Mouse (Mus musculus): Measurements from ENCODE around the gene Gm21897.

Gm21897 gene

GRCm38 (mm10) chr16:15317158-15317557 lies at the start of gene Gm21897:
Gene Gm21897 (plus strand): TSS chr16:15317458.
- no CpG with 5 or more reads among the region's 4 CpGs for WGBS

DNA sequence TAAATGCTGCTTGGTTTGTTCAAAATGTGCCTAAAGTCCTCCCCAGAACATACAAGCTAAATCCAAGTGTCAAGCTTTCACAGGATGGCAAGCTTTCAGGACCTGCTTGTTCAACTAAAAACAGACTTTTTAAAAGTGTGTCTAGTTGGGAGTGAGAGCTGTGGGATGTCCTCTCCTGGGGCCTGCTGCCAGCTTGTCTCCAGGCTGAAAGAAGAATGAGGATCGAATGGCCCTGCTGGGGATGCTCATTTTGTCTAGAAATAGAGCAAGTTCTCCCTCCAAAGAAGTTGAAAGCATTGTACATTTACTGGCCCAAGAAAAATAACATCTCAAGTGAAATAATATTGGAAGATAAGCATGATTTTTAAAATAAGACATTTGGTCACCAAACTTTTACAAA lies 45.0 kb upstream of the Gm21897 start:
- 28% methylated on average over 1 of the region's 1 CpGs for WGBS

DNA sequence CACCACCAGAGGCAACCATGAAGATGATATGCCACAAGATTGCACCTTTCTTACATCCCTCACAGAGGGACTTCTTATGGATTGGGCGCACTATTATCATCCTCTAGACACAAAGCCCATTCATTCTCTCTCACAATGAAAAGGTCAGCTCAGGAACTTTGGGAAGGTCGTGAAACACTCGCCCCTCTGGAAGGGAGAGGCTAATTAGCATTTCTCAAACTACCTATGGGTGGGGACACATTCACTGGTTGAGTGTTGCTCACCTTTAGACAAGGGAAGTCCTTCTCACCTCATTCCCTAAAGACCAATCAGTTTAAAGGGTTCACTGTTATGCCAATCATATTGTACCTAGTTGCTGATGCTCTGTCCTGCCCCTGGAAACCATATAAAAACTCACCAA lies 24.2 kb upstream of the Gm21897 start:
- 53% methylated on average over 3 of the region's 3 CpGs for WGBS

- WGBS = 71% methylated on average over 1 of the region's 1 CpGs
These were observed 23.0 kb upstream of the Gm21897 start for GRCm38 (mm10) chr16:15294289-15294688.

DNA sequence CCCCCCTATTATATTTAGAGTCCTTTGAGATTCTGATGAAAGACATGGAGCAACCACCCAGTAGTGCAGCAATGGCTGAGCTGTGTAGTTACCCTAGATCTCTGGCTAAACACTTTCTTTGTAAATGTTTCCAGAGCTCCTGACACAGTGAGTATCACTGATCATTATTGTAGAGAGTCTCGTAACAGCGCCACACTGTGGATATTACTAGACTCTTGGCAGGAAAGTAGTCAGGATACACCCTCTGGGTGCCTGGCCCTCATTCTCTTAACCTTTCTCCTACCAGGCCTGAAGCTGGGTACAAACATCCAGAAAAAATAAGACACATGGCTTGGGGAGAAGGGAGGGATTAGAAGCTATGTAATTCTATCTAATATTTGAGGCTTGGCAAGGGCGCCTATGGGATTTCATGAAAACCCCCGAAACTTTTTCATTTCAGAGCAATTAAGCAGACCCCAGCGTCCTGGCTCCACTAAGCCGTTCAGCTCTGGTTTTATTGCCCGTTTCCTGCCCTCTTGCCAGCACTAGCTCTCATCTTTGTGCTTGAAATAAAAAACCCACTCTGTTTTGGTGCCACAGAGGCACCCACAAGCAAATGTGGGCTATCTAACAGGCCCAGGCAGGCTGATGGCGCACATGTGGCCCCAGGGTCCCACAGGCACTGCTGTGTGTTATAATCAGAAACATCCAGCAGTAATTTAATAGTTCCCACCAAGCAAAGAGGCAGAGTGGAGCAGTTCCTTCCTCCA lies 22.2 kb upstream of the Gm21897 start:
- 69% methylated on average over 8 of the region's 8 CpGs for WGBS

GRCm38 (mm10) chr16:15339051-15339450 lies 21.8 kb downstream of the Gm21897 start:
- 37% methylated on average over 4 of the region's 4 CpGs for WGBS

GRCm38 (mm10) chr16:15346045-15346444 lies 28.8 kb downstream of the Gm21897 start:
- 76% methylated on average over 1 of the region's 1 CpGs for WGBS

DNA sequence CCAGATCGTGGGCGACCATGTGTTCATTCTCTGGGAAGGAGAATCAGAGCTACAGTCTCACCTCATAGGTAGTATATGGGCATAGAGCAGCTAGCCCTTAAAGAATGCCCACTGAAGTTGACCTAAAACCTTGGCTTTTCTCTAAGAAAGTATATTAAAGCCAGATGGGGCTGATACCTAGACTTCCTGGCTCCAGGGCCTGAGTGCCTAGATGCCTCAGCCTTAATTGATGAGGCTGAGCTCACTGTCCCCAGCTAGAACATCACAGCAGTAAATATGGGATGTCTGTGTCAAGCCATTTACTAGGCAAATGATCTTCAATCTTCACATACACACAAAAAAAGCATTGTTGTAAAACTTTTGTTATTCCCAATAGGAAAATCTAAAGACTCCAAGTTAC lies 32.1 kb downstream of the Gm21897 start:
- WGBS = 72% methylated on average over 2 of the region's 2 CpGs

- WGBS = 16% methylated on average over 1 of the region's 1 CpGs
These were observed 34.0 kb downstream of the Gm21897 start for GRCm38 (mm10) chr16:15351301-15351700.

DNA sequence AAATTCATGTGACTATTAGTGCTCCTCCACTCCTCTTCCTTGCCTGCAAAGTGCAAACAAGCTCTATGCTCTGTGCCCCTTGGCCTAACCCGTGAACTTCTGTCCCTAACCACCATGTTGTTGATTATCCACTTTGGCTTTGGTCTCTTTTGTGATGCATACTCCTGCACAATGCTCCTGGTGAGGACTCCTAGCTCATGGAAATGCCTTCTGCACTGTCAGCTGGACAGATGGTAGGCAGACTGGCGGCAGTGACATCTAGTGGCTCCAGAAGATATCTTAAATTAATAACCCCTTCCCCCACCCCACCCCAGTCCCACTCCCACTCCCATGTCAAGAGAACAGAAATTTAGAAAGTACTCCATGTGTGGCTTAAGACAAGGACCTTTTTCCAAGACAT lies 35.1 kb downstream of the Gm21897 start:
- 61% methylated on average over 2 of the region's 2 CpGs for WGBS

DNA sequence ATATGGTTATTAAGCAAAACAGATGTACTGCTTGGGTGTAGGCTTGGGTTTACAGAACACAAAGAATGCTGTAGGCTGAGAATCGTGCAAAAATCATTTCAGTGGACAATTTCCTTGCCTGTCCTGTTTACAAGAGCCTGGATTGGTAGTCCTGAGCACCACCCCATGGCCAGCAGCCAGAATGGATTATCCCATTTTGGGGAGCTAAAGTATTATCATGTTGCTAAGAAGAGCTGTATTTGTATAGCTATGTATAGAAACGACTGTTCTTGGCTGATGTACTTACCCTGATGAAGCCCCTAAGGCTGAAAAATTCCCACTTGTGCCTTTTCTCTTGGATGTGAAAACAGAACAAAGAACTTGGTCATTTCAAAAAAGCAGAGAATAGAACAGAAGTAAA lies 37.6 kb downstream of the Gm21897 start:
- 33% methylated on average over 2 of the region's 2 CpGs for WGBS

- WGBS = 46% methylated on average over 1 of the region's 1 CpGs
These were observed 38.1 kb downstream of the Gm21897 start for GRCm38 (mm10) chr16:15355339-15355738.

DNA sequence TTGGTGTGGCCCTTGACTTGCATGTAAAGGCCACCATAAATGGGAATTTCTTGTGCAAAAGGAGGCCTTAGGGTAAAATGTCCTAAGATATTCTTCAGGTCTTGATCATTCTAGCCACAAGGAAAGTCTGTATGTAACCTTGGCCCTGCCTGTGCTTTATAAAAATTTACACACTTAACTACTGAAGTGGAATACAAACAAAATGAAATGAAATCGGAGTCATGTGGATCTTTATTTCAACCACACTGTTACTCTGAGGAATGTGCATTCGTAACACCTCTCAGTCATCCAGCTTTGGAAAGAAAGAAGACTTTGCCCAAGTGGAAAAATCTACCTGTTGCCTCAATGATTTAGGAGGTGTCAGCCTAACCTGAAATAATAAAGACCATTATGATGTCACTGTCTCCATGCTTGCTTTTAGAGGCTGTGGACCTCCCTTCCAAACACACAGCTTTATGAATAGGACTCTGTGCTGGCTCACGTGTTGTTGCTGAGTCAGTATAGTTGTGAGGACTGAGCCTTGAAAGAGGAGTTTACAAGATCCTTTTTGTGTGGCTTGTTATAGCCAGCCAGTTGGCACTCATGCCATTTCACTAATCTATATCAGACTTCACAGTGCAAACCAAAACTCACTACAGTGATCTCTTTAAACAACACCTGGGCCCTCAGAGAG lies 42.0 kb downstream of the Gm21897 start:
- WGBS = 72% methylated on average over 3 of the region's 3 CpGs

Data from cerebral cortex, adult 2 months (tissue).